Mouse (Mus musculus) CD4-positive, CD25-positive, alpha-beta regulatory T cell, adult 9 weeks (primary cell): Measurements from ENCODE around the gene Olfr1013. TPM values are rescaled to one million over a fixed set of nuclear protein-coding genes. Genes with fewer than 3 reads are reported as not detected.

Source experiments
- polyA plus RNA-seq: library from polyadenylated mRNA; unstranded; fragments of 100-300 nt; shearing (Covaris generic); gene quantifications from one replicate; pipeline ENCODE4 v1.2.1, GENCODE M21; 2017

Olfr1013 gene
- polyA plus RNA-seq: not detected

DNA sequence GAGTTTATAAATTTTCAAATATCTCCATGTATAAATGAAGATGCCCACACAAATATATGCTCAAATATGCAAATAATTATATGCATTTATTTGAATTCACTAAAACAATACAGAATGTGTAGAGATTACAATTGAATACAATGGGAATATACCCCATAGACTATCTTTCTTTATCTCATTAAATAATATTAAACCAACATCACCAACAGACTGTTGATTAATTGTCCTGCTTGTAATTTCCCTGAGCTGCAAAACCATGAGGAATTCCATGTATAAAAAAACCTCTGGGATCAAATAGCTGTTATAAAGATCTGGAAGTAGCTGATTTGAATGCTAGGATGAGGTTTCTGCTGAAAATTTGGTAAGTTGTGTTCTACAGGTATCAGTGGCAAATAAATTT, at the start of gene Olfr1013:
TSS of gene Olfr1013 (plus strand) at position 301 of the 400 bp plus-strand sequence.

GRCm38 (mm10) chr2:85762666-85763065, 4.2 kb upstream of the Olfr1013 start, which contains the start of gene Olfr1012:
Gene Olfr1012, minus strand, starts transcription at chr2:85762766.

DNA sequence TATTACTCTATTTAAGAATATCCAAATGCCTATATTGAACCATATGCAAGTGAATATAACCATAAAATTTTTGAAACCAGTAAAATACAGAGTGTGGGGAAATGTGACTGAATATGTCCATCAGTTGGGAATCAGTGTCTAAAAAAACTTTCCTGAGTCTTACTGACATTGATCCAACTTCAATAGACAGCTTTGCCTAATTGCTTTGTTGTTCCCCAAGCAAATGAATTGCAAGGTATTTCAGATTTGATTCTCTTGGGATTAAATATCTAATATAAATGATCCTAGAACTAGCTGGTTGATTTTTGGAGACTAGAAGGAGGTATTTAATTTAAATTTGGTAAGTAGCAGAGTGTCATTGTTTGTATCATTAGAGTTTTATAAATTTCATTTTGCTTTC, 5.5 kb downstream of the Olfr1013 start, which contains the start of gene Olfr1014:
TSS of gene Olfr1014 (plus strand) at position 301 of the 400 bp plus-strand sequence.

DNA sequence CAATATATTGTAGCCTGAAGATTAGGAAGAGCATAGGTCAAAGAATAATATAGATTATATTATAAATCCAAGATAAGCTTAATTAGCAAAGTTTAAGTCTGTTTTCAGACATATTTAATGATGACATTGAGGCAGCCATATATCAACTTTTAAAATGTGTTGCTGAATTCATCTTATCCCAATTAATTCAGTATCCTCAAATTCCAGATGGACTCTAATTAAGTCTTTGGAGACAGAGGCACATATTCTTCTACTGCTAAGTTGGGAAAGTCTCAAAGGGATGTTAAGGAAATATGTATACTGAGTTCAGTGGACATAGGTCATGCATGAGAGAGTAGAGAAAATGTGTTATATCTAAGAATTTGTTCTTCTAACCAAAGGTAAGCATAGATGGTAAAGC, 14.8 kb downstream of the Olfr1013 start, which contains the start of gene Olfr1015:
TSS of gene Olfr1015 (plus strand) at position 301 of the 400 bp plus-strand sequence.

GRCm38 (mm10) chr2:85802444-85802843, 35.5 kb downstream of the Olfr1013 start, which contains the start of gene Olfr1016:
Gene Olfr1016, minus strand, starts transcription at chr2:85802544.

GRCm38 (mm10) chr2:85818179-85818578, 51.3 kb downstream of the Olfr1013 start, which contains the start of gene Olfr1018:
Gene Olfr1018, plus strand, starts transcription at chr2:85818479.

Other genes starting within 250 kb of the Olfr1013 start
- gene 4833423E24Rik, start 248.1 kb upstream of the Olfr1013 start, polyA plus RNA-seq: not detected
- gene Olfr996, start 187.9 kb upstream of the Olfr1013 start, polyA plus RNA-seq: not detected
- gene Olfr998, start 178.2 kb upstream of the Olfr1013 start, polyA plus RNA-seq: not detected
- gene Olfr1000, start 155.2 kb upstream of the Olfr1013 start, polyA plus RNA-seq: not detected
- not detected for gene Olfr1002, start 116.4 kb upstream of the Olfr1013 start, polyA plus RNA-seq
- not detected for gene Olfr154, start 102.6 kb upstream of the Olfr1013 start, polyA plus RNA-seq
- gene Olfr1006, start 88.3 kb upstream of the Olfr1013 start, polyA plus RNA-seq: not detected
- gene Olfr1008, start 77.7 kb upstream of the Olfr1013 start, polyA plus RNA-seq: not detected
- not detected for gene Olfr1009, start 51.7 kb upstream of the Olfr1013 start, polyA plus RNA-seq
- not detected for gene Olfr1012, start 4.3 kb upstream of the Olfr1013 start, polyA plus RNA-seq
- not detected for gene Olfr1014, start 5.6 kb downstream of the Olfr1013 start, polyA plus RNA-seq
- not detected for gene Olfr1015, start 14.9 kb downstream of the Olfr1013 start, polyA plus RNA-seq
- not detected for gene Olfr1016, start 35.4 kb downstream of the Olfr1013 start, polyA plus RNA-seq
- not detected for gene Olfr1018, start 51.4 kb downstream of the Olfr1013 start, polyA plus RNA-seq
- not detected for gene Olfr1019, start 78.4 kb downstream of the Olfr1013 start, polyA plus RNA-seq
- gene Olfr1020, start 79.9 kb downstream of the Olfr1013 start, polyA plus RNA-seq: not detected
- not detected for gene Olfr1022, start 101.5 kb downstream of the Olfr1013 start, polyA plus RNA-seq
- not detected for gene Olfr1023, start 118.5 kb downstream of the Olfr1013 start, polyA plus RNA-seq
- not detected for gene Olfr1024, start 138.0 kb downstream of the Olfr1013 start, polyA plus RNA-seq
- not detected for gene Olfr1025-ps1, start 148.1 kb downstream of the Olfr1013 start, polyA plus RNA-seq
- gene Olfr1026, start 154.5 kb downstream of the Olfr1013 start, polyA plus RNA-seq: not detected
- not detected for gene Olfr1028, start 183.3 kb downstream of the Olfr1013 start, polyA plus RNA-seq
- gene Olfr1029, start 206.8 kb downstream of the Olfr1013 start, polyA plus RNA-seq: not detected
- not detected for gene Olfr1030, start 212.2 kb downstream of the Olfr1013 start, polyA plus RNA-seq
- not detected for gene Olfr1031, start 223.2 kb downstream of the Olfr1013 start, polyA plus RNA-seq
- not detected for gene Olfr1032, start 238.4 kb downstream of the Olfr1013 start, polyA plus RNA-seq